Mouse (Mus musculus): ENCODE measurements around the gene Fbxo30.
"Not testable (repeated sequence)": the region's sequence is repeated elsewhere in the genome, so short reads cannot be mapped to it uniquely, and the experiment has no call there.

Gene Fbxo30

DNA sequence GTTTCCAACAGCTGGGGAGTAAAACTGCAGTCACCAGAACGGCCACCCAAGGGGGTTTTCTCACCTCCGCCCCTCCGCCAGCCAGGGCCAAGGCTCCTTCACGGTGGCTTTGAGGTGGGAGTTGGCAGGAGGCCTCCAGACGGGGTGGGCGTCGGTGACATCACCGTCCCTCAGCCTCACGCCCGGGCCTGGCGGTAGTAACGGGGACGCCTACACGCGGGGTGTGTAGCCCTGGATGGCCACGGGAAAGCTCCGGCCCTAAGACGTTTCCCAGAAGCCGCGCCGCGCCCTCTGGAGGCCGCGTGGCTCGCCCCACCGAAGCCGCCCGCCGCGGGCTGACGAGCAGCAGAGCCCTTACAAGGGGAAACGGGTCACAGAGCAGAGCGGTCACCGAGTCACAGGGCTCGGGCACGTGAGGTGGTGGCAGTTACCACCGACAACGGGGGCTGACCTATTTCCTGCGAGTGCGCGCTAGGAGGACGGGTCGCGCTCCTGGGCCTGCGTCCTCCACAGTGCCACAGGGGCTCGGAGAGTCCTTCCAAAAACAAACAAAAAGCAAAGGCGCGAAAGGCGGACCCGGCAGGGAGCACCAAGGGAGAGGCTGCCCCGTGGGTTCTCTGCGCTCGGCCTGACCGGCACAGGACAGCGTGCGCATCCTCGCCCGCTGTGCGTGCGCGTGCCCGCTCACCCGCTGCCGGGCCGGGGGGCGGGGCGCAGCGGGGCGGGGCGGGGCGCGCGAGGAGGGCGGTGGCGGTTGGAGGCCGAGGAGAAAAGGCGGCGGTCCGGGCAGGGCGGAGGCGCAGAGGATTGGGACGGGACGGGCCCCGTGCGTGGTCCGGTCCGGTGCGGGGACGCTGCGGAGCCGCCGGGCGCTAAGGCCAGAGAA, at the start of gene Fbxo30:
Fbxo30 (plus strand) TSS at position 753 of the 886 bp plus-strand sequence.
- peak; percentile 94 for DNase-seq (ENCODE audit: low spot score)

DNA sequence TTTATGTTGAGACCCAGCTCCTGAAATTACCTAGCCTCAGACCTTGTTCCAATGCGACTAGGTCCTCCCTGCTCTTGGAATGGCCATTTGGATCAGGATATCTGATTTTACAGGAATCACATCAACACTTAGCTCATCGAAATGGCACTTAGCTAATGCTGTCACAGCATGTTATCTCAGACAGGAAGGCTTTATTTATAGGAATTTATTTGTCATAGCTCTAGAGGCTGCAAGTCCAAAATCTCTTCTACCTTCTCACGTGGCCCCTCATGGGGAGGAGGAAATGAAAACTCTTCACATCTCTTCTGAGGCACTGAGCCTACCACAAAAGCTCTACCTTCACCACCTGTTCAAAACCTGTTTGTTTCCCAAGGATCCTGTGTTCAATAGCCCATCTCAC, 47.9 kb upstream of the Fbxo30 start:
- DNase-seq (ENCODE audit: low spot score), result no peak

DNA sequence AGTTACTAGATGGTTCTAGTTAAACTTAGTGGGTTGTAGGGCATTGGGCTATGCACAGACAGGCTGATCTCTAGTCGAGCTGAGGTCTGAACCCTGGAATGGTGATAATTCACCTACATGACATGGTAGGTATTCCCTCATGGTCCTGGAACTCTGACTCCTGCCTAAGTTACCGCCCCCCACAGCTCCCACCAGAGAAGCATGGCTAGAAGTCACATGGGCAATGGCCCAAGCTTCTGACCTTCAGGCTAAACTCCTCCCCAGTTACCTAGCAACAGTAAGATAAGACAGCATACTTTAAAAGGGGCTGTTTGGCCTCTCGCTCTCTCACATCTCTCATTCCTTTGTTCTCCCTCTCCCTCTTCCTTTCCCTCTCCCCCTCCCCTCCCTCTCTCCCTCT, 38.1 kb upstream of the Fbxo30 start:
- DNase-seq (ENCODE audit: low spot score), result not testable (repeated sequence)

DNA sequence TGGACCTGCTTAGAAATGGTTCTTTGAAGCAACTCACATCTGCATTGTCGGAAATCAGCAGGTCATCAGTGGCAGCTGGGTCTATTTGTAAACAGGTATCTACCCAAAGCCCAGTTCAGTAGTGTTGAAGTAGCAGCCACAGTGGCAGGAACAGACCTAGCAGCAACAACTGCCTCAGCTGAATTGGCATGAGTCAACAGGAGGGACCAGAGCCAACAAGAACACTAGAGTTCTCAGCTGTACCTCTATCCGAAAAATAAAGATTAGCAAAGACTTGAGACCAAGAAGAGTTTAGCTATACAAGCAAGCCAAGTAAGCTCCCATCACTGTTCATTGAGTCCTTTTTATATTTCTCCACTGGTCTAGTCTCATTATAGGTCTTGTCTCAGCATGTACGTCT, 32.9 kb upstream of the Fbxo30 start:
- no peak for DNase-seq (ENCODE audit: low spot score)

DNA sequence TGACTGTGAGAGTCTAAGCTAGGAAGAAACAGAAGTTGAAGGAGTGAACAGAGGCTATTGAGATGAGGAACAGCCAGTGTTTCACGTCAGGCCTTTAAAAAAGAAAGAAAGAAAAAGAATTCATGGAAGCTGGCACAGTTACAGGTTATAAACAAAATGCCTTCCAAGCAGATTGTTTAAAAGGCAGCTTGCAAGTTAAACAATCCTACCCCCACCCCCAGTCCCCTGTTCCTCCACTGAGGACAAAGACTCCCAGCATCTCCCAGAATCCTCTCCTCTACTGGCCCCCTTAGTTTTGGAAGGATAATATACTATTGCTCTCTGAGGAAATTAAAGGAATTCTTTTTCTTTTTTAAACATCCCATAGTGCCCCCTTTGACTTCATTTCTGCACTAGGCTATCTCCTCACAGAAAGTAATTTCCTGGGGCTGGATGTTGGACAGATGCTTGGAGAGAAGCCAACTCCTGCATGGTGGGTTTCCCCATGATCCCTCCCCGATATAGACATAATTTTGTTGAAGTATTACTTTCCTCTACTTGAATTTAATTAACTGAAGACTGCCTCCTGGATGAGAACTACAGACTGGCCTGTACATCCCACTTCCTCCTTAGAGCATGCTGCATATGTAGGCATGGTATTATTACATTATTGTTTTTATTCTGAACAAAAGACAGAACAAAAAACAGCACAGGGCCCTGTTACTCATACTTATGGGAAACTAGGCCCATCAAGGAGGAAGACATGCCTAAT, 30.7 kb upstream of the Fbxo30 start:
- DNase-seq (ENCODE audit: low spot score), result no peak

DNA sequence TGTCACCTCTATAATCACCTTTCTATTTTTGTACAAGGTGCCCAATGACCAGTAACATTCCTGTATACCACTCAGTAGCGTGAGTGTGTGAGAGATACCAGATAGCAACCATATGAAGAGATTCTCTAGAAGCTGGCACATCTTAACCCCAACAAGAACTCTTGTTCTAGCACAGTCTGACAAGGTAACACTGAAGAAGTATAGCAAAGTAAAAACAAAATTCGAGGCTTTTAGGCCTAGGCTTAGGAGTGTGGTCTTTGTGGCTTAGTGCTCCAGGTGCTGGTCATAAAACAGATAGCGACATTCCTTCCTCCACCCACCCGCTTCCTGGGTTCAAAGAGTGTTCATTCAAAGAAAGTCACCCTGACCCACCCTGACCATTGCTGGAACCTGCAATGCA, 27.5 kb upstream of the Fbxo30 start:
- not testable (repeated sequence) for DNase-seq (ENCODE audit: low spot score)

DNA sequence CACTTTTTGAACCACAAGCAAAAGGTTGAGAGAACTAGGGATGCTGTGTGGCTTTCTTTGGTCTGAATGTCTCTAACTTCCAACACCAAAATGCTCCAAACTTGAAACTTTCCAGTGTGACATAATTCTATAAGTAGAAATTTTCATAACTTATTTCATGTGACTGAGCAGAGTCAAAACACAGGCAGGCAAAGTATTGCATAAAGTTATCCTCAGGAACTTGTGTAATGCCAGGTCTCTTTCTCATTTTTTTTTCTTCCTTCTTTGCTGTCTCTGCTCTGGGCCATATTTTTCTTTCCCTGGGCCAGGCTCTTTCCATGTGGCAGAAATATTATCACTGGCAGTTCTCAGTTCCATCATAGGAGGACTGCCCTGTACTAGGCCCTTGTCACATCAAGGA, 21.0 kb upstream of the Fbxo30 start:
- DNase-seq (ENCODE audit: low spot score), result no peak

DNA sequence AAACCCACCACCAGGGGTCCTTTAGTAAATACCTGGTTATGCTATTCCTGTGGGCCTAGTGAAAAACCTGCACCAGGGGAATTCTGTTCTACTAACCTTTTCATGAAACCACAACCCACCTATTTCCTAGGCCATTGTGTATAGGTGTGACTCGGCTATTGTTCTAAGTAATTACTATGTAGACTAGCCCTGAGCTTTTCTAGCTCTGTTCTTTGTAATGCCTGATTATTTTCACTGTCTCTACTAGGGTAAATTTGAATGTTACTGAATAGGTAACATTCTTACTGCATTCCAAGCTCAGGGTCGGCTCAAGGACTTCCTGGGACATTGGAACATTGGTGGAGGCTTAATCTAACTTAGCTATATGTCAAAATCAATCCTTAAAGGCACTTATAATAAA, 18.8 kb upstream of the Fbxo30 start:
- DNase-seq (ENCODE audit: low spot score), result not testable (repeated sequence)

DNA sequence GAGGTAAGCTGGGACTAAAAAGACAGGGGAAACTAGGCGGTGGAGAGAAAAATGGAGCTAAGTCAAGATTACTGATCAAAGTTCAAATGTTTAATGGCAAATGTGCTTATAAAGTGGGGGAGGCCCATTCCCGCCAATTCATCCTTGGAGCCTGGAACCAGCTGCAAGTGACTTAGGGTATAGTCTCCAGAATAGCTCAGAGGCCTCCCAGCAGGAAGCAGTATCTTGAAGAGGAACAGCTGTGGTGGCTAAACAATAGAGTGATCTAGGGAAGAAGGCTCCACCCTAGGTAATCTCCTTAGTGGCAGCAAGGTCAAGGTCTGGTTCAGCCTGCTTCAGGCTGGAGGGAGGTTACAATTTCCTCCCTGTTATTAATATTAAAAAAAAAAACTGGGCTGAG, 17.3 kb upstream of the Fbxo30 start:
- DNase-seq (ENCODE audit: low spot score), result not testable (repeated sequence)

DNA sequence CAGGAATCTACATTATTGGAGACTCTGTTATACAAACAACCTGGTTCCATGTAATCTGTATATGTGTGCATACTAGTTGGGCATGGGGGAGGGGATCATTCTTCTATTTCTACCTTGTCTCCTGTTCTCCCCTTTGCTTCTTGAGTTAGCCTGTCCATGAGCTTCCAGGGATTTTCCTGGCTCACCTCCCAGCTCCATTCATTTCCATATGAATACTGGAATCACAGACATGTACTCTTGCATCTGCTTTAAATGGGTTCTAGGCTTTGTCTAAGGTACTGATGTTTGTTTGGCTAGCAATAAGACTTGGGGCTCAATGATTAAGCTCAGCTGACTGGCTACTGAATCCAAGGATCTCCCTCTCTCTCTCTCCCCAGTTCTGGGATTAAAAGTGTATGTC, 12.0 kb upstream of the Fbxo30 start:
- no peak for DNase-seq (ENCODE audit: low spot score)

DNA sequence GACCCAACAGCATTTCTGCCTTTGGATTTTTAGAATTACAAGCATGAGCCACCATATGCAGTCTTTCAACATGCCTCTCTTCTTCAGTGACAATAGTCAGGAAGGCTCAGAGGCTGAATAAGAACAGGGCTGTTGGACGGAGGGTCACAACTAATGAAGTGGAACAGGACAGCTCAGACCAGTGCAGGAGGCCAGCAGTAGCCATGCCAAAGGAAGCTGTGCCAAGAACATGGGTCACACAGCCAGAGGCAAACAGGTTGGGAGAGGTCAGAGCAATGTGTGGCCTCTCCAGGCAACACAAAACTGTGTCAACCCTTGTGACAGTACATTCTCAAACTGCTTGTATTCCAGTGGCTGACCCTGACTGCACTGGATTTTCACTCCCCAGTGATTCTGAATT, 6.7 kb upstream of the Fbxo30 start:
- DNase-seq (ENCODE audit: low spot score), result peak; percentile 46

DNA sequence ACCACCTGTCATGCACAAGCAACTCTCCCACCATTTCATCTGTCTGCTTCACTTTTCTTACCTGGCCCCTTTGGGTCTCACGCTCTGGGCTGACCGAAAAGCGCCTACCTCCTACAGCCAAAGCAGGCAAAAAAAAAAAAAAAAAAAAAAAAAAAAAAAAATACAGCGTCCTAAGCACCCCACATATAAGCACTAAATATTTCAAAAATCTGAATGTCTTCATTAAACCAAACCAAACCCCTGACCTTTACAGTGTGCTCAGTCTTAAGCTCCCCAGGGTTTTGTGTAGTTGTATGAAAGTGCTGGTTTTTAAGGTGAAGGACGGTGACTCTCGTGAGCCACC, 924 bp upstream of the Fbxo30 start:
- no peak for DNase-seq (ENCODE audit: low spot score)

DNA sequence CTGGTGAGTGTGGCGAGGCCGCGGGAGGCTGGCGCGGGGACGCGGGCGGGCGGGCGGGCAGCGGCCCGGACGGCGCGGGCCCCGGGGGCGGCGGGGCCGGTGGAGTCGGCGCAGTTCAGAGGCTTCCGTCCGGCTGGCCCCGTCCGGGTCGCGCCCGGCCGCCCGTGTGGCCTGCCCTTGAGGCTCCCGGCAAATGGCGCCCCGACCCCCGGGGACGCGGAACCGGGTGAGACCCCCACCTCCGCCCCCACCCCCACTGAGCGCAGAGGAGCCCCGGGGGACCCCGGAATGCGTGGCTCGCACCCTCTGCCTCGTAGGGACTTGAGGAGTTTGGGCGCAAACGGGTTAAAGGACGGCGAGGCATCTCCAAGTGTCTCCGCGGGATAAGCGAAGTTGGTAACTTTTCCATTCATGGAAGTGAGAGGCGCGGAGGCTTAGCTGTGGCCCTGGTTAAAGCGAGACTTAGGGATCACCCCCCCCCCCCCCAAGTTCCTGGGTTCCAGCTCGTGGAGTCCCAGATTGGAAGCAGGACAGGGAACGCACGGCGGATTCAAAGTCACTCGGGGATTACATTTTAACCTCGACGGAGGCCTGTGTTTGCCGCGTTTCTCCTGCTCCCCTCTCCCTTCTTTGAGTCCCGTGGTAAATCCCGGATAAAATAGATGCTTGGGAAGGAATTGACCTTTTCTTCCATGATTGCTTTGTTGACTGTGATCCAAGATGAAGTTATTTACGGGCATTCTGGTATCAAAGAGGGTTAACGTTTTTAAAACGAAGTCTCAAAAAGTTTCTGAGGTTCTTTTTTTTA, 572 bp downstream of the Fbxo30 start:
- peak; percentile 30 for DNase-seq (ENCODE audit: low spot score)

DNA sequence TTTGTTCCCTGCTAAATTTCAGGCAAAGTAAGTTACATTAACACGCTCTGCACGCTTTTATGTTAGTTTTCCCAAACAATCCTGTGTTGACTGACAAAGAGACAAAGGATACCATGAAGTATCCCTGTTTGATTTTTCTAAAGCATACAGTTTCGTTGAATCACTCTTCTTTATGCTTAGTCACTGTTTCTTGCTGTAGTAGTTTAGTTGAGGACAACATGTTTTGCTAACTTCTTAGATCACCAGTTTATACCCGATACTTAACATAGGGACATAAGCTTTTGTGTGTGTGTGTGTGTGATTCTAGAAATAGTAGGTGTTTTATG, 1.1 kb downstream of the Fbxo30 start:
- DNase-seq (ENCODE audit: low spot score), result no peak

DNA sequence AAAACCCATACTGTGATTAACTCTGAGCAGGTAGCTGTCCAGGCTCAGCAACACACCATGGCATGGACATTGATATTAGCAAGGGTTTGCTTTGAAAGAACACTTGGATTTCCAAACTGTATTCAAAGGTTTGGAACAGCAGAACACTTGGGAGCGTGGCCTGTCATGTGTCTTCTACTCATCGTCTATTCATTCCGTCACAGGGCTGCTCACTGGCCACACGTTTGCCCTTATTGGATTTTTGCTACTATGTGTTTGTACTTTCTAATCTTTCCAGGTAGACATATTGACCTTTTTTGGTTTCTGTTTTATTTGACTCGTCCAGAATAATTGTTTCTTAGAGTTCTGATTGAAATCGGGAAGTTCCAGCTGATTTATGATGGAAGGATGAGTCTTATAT, 17.3 kb downstream of the Fbxo30 start:
- DNase-seq (ENCODE audit: low spot score), result no peak

DNA sequence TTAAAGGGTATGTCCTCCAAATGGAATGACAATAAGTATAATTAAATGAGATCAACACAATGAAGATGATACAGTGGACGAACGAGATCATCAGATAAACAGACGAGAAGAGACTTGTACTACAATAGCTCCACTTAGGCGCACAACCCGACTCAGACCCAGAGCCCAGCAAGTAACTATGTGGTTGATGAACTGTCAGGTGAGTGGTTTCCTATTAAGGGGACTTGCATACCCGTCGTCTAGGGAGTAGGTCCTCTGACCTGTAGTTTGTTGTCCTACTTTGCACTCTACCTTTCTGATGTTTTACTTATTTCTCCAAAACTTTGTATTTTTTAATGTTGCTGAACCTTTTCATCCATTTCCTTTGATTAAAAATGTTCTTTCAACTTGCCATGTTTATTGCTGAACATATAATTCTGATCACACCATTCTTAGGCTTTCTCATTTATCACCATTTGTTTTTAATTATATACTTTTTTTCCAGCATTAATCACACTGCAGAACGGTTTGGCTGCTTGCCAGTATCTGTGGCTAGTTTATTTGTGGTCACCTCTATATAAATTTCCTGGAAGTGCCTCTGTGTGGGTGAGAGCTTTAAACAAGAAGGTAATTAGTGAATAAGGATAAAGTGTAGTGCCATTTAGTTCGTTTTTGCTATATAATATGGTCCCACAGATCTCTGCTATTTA, 24.4 kb downstream of the Fbxo30 start:
- no peak for DNase-seq (ENCODE audit: low spot score)

DNA sequence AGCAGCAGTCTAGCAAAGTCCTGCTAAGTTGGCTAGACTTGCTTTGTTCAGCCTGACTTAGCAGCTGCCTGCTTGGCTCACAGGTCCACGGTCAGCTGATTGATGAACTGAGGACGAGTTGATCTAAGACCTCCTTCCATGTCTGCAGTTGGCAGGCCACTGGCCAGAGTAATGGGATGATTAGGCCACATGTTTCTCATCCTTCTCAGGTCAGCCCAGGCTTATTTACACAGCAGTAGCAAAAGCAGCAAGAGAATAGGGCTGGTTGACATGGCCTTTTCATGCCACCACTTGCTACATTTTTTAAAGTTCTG, 24.9 kb downstream of the Fbxo30 start:
- peak; percentile 66 for DNase-seq (ENCODE audit: low spot score)

DNA sequence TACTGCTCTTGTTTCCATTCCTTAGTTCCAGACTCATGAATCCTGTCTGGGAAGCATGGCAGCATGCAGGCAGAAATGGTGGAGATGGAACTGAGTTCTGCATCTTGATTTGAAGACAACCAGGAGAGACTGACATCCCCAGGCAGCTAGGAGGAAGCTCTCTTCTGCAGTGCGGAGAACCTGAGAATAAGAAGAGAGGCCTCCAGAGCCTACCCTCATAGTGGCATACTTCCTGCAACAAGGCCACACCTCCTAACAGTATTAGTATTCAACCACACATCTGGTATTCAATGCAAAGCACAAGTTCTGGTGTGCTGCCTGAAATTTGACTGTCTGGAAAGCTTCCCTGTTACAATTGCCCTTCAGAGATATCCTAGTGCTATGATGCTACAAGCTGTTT, 28.7 kb downstream of the Fbxo30 start:
- no peak for DNase-seq (ENCODE audit: low spot score)

DNA sequence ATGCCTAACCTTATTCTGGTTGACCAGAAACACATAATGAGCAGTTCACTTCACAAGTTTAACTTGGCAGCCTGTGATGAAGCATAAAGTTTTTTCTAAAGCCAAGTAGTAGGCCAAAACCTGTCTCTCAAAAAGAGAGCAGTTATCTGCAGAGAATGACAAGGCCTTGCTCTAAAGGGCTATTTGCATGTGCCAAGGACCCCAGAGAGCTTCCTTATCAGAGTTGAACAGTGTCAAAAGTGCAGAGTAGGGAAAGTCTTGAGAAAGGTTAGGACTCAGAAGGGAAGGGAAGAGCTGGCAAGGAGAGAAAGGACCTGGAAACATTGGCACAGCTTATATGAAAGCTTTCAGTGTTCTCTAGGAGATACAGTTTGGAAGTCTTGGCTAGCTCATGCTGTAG, 29.4 kb downstream of the Fbxo30 start:
- DNase-seq (ENCODE audit: low spot score), result no peak

DNA sequence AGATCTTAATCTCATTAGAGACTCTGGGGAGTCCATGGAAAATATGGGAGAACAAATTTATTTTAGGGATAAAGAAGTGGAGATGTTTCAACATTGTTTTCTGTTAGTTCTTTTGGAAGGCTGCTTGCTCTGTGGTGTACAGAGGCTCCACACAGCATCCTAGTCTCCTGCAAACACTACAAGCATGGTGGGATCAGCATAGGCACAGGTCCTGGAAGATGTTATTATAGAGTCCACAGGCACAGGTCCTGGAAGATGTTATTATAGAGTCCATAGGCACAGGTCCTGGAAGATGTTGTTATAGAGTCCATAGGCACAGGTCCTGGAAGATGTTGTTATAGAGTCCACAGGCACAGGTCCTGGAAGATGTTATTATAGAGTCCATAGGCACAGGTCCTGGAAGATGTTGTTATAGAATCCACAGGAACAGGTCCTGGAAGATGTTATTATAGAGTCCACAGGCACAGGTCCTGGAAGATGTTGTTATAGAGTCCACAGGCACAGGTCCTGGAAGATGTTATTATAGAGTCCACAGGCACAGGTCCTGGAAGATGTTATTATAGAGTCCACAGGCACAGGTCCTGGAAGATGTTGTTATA, 36.8 kb downstream of the Fbxo30 start:
- DNase-seq (ENCODE audit: low spot score), result not testable (repeated sequence)

DNA sequence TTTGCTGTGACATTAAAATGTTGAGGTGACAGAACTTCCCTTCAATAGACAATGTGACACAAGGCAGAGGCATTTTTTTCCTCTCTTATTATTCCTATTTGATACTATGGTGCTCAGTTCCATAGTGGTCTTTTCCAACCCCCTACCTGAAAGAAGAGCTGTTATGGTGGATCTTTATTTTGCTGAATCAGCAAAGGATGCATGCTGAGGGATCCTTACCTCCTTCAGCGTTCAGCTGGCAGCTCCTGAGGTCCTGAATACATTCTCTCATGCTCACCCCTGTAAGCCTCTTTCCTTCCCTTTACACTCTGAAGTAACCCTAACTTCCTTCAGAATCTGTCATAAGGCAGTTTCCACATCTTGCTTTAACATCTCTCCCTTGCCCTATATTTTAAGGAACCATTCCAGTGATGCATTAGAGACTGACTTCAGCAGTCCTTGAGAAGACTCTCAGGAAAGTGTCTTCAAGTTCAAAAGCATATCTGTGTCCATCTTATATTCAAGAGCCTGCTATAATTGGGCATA, 38.4 kb downstream of the Fbxo30 start:
- no peak for DNase-seq (ENCODE audit: low spot score)

DNA sequence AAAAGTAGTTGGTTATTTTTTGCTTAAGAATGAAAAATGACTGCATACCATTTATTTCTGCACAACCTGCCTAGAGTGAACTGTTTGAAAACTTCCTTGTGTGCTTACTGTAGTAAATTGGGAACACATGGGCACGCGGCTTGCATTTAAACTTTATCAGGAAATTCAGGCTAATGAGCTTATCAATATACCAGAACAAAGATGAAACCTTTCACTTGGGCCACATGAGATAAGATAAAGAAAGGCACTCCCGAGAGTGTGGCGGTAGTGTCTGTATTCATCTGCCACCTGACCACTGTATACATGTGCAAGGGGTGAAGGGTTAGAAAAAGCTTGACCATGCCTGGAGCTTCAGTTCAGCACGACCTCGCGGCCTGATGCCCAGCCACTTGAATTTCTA, 41.2 kb downstream of the Fbxo30 start:
- DNase-seq (ENCODE audit: low spot score), result no peak
